Mouse (Mus musculus) ES-E14 (cell line): ENCODE measurements around the gene Agap2.

Experiments used
- CHD2 ChIP-seq: IDR thresholded peaks from 2 replicates; pipeline ENCODE4 v1.6.1; 2014; ENCODE audit warnings: mild to moderate bottlenecking, low read depth, low read length, inconsistent platforms
- HCFC1 ChIP-seq: IDR thresholded peaks from 2 replicates; pipeline ENCODE4 v1.6.1; 2012; ENCODE audit warnings: low read length, inconsistent platforms, borderline replicate concordance; ENCODE audit not compliant: insufficient read depth
- MAFK ChIP-seq: IDR thresholded peaks from 2 replicates; pipeline ENCODE4 v1.6.1; 2014; ENCODE audit warnings: mild to moderate bottlenecking, low read depth, low read length, inconsistent platforms; ENCODE audit not compliant: insufficient read depth
- ZC3H11A ChIP-seq: IDR thresholded peaks from 2 replicates; pipeline ENCODE4 v1.6.1; 2012; ENCODE audit warnings: low read depth, mild to moderate bottlenecking, inconsistent platforms, low read length, borderline replicate concordance
- ZNF384 ChIP-seq: IDR thresholded peaks from 2 replicates; pipeline ENCODE4 v1.6.1; 2012; ENCODE audit warnings: low read depth, low read length, inconsistent platforms

- no peak for TF ChIP-seq MAFK
- TF ChIP-seq CHD2, result no peak
- no peak for TF ChIP-seq ZC3H11A
- no peak for TF ChIP-seq ZNF384
- no peak for TF ChIP-seq HCFC1
Measured at GRCm38 (mm10) chr10:127099191-127099590, 24.1 kb downstream of the Agap2 start.
